In the genomic region with DNA sequence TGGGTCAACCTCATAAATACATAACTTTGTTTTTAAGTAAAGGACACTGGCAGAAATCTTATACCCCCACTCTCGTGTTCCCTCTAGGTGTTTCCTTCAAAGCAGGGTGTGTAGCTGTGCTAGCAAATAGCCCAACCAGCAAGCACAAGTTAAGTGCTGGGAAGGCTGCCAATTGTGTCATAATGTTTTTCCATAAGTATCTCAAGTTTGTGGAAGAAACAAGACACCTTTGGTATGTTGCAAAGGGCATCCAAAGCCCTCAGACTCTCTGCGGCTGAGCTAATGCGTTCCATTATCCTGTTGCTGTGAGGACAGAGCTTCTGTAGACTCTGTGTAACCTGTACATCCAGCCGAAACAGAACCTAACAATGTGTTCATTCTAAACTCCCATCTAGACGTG, we compare ENCODE assay signal across 12 mouse cellular contexts.
DNase-seq lines count a peak whose midpoint lies in the region; ATAC-seq lines count a peak whose summit lies in the region.
"Had no signal": no experiment of that assay in that cellular context is flagged by ENCODE, and none has a peak within 500 bp of the region (broad histone marks: within the 10 kb centered on the region; RNA-seq: fewer than 3 reads in every experiment).

No protein-coding gene starts in this region.

- no peaks in the 10 kb centered on the region for H3K4me1 ChIP-seq in heart, embryonic 11.5 days (ENCODE audit: control insufficient read depth, insufficient read depth, low read length)
- peaks cover 8% of the 10 kb centered on the region; the same call in 1 of the 2 replicates for H3K4me1 ChIP-seq in embryonic facial prominence, embryonic 12.5 days
- H3K4me1 ChIP-seq in lung, embryonic 16.5 days (replicated peaks; ENCODE audit: control insufficient read depth, insufficient read depth, low read length) = no peaks in the 10 kb centered on the region; the same call in 1 of the 2 replicates
- no peaks in the 10 kb centered on the region for H3K4me1 ChIP-seq in midbrain, embryonic 15.5 days
- H3K4me1 ChIP-seq in hindbrain, embryonic 11.5 days (replicated peaks; ENCODE audit: control insufficient read depth, insufficient read depth, low read length) = no peaks in the 10 kb centered on the region
- H3K4me1 ChIP-seq: hindbrain, embryonic 12.5 days had no signal

- H3K36me3 ChIP-seq in heart, embryonic 11.5 days (ENCODE audit: control insufficient read depth, insufficient read depth, low read length) = no peaks in the 10 kb centered on the region
- H3K36me3 ChIP-seq in embryonic facial prominence, embryonic 12.5 days = no peaks in the 10 kb centered on the region
- H3K36me3 ChIP-seq in lung, embryonic 16.5 days (ENCODE audit: control insufficient read depth, insufficient read depth, low read length) = no peaks in the 10 kb centered on the region
- no peaks in the 10 kb centered on the region for H3K36me3 ChIP-seq in midbrain, embryonic 15.5 days (replicated peaks)
- no peaks in the 10 kb centered on the region for H3K36me3 ChIP-seq in hindbrain, embryonic 11.5 days (ENCODE audit: control insufficient read depth, insufficient read depth, low read length)
- H3K36me3 ChIP-seq: hindbrain, embryonic 12.5 days had no signal

- peak; percentile 28 for DNase-seq in heart, adult 8-10 months (ENCODE audit: low spot score)
- DNase-seq in heart, postnatal 4 days = peak; percentile 38
- DNase-seq in hindbrain, embryonic 11.5 days (ENCODE audit: low spot score) = no peak
- no peak for DNase-seq in right cerebral cortex, postnatal 36 days (ENCODE audit: low spot score in 2 of 2)
- DNase-seq: B cell, adult 2 months; cerebellum, postnatal 10 days; thymus, adult 18-20 months had no signal

- WGBS in heart, embryonic 11.5 days (ENCODE audit: insufficient replicate concordance) = 65% methylated on average over 5 of the region's 5 CpGs
- WGBS in embryonic facial prominence, embryonic 12.5 days = 45% methylated on average over 5 of the region's 5 CpGs
- 46% methylated on average over 5 of the region's 5 CpGs for WGBS in lung, embryonic 16.5 days
- WGBS in midbrain, embryonic 15.5 days = 84% methylated on average over 5 of the region's 5 CpGs
- WGBS in hindbrain, embryonic 11.5 days = 74% methylated on average over 5 of the region's 5 CpGs

- H3K27ac ChIP-seq in heart, embryonic 11.5 days (ENCODE audit: low read depth, low read length) = no peak overlapping the region
- H3K27ac ChIP-seq in embryonic facial prominence, embryonic 12.5 days = peak overlapping the region; percentile 63
- H3K27ac ChIP-seq in lung, embryonic 16.5 days (ENCODE audit: low read length) = no peak overlapping the region
- no peak overlapping the region for H3K27ac ChIP-seq in midbrain, embryonic 15.5 days
- H3K27ac ChIP-seq in hindbrain, embryonic 11.5 days (ENCODE audit: low read depth, low read length) = no peak overlapping the region
- H3K27ac ChIP-seq: hindbrain, embryonic 12.5 days had no signal

- no peak overlapping the region for H3K4me3 ChIP-seq in heart, embryonic 11.5 days (ENCODE audit: low read depth, low read length)
- H3K4me3 ChIP-seq in embryonic facial prominence, embryonic 12.5 days = no peak overlapping the region
- H3K4me3 ChIP-seq in lung, embryonic 16.5 days (ENCODE audit: low read length) = no peak overlapping the region
- no peak overlapping the region for H3K4me3 ChIP-seq in midbrain, embryonic 15.5 days
- no peak overlapping the region for H3K4me3 ChIP-seq in hindbrain, embryonic 11.5 days (ENCODE audit: low read depth, low read length)
- H3K4me3 ChIP-seq: hindbrain, embryonic 12.5 days had no signal

- no peak overlapping the region for H3K4me2 ChIP-seq in heart, embryonic 11.5 days
- H3K4me2 ChIP-seq in embryonic facial prominence, embryonic 12.5 days (replicated peaks) = no peak overlapping the region
- H3K4me2 ChIP-seq in lung, embryonic 16.5 days (ENCODE audit: low read depth, low read length) = no peak overlapping the region
- H3K4me2 ChIP-seq in midbrain, embryonic 15.5 days = no peak overlapping the region
- no peak overlapping the region for H3K4me2 ChIP-seq in hindbrain, embryonic 11.5 days (replicated peaks; ENCODE audit: low read depth, low read length)
- H3K4me2 ChIP-seq: hindbrain, embryonic 12.5 days had no signal

- no peak overlapping the region for H3K9ac ChIP-seq in heart, embryonic 11.5 days (ENCODE audit: low read depth, low read length)
- no peak overlapping the region for H3K9ac ChIP-seq in embryonic facial prominence, embryonic 12.5 days
- H3K9ac ChIP-seq in lung, embryonic 16.5 days (ENCODE audit: low read length) = no peak overlapping the region
- no peak overlapping the region for H3K9ac ChIP-seq in midbrain, embryonic 15.5 days
- H3K9ac ChIP-seq in hindbrain, embryonic 11.5 days (ENCODE audit: low read depth, low read length) = no peak overlapping the region
- H3K9ac ChIP-seq: hindbrain, embryonic 12.5 days had no signal

- H3K9me3 ChIP-seq in heart, embryonic 11.5 days (replicated peaks; ENCODE audit: control insufficient read depth, low read length) = no peaks in the 10 kb centered on the region
- H3K9me3 ChIP-seq in embryonic facial prominence, embryonic 12.5 days = no peaks in the 10 kb centered on the region
- no peaks in the 10 kb centered on the region for H3K9me3 ChIP-seq in lung, embryonic 16.5 days (ENCODE audit: control insufficient read depth, low read length)
- H3K9me3 ChIP-seq in midbrain, embryonic 15.5 days = no peaks in the 10 kb centered on the region
- no peaks in the 10 kb centered on the region for H3K9me3 ChIP-seq in hindbrain, embryonic 11.5 days (ENCODE audit: control insufficient read depth, low read length)
- H3K9me3 ChIP-seq: hindbrain, embryonic 12.5 days had no signal

- ATAC-seq in heart, embryonic 11.5 days (replicated peaks; ENCODE audit: insufficient number of reproducible peaks, low FRiP score, low TSS enrichment) = no peak
- ATAC-seq in embryonic facial prominence, embryonic 12.5 days (ENCODE audit: insufficient number of reproducible peaks, insufficient read depth, low FRiP score, low TSS enrichment) = peak; percentile 84
- peak; percentile 61 for ATAC-seq in lung, embryonic 16.5 days (ENCODE audit: low read depth)
- ATAC-seq in midbrain, embryonic 15.5 days (replicated peaks) = no peak
- ATAC-seq in hindbrain, embryonic 11.5 days (ENCODE audit: low FRiP score) = no peak

- H3K27me3 ChIP-seq in heart, embryonic 11.5 days (ENCODE audit: control insufficient read depth, insufficient read depth, low read length) = no peaks in the 10 kb centered on the region
- no peaks in the 10 kb centered on the region for H3K27me3 ChIP-seq in embryonic facial prominence, embryonic 12.5 days
- no peaks in the 10 kb centered on the region for H3K27me3 ChIP-seq in lung, embryonic 16.5 days (ENCODE audit: control insufficient read depth, insufficient read depth, low read depth, low read length)
- H3K27me3 ChIP-seq in midbrain, embryonic 15.5 days (replicated peaks) = no peaks in the 10 kb centered on the region
- no peaks in the 10 kb centered on the region for H3K27me3 ChIP-seq in hindbrain, embryonic 11.5 days (ENCODE audit: control insufficient read depth, insufficient read depth, low read length)
- H3K27me3 ChIP-seq: hindbrain, embryonic 12.5 days had no signal

Comparison
In these comparisons a context has a peak if more than half of its experiments do, and no peak if none do; other contexts are left out.
1. DNase-seq: peak in heart, adult 8-10 months (single experiment) and heart, postnatal 4 days (single experiment); none in hindbrain, embryonic 11.5 days (single experiment) and right cerebral cortex, postnatal 36 days (0 of 2).
2. ATAC-seq: peak in embryonic facial prominence, embryonic 12.5 days (single experiment) and lung, embryonic 16.5 days (single experiment); none in heart, embryonic 11.5 days (single experiment), midbrain, embryonic 15.5 days (single experiment) and hindbrain, embryonic 11.5 days (single experiment).